Comparison of ENCODE assay signal across 14 mouse cellular contexts in genomic region chr4:152691302-152691701, GRCm38 (mm10).
DNase-seq lines count a peak whose midpoint lies in the region; ATAC-seq and TF ChIP-seq lines count a peak whose summit lies in the region.
"Had no signal": no experiment of that assay in that cellular context is flagged by ENCODE, and none has a peak within 500 bp of the region (broad histone marks: within the 10 kb centered on the region; RNA-seq: fewer than 3 reads in every experiment).

No protein-coding gene starts in this region.

- WGBS in forebrain, embryonic 16.5 days = 78% methylated on average over 13 of the region's 13 CpGs
- 78% methylated on average over 13 of the region's 13 CpGs for WGBS in forebrain, embryonic 11.5 days
- WGBS in midbrain, embryonic 11.5 days = 72% methylated on average over 13 of the region's 13 CpGs
- WGBS in liver, postnatal 0 days (ENCODE audit: insufficient replicate concordance) = 76% methylated on average over 13 of the region's 13 CpGs

- H3K4me3 ChIP-seq in forebrain, embryonic 16.5 days (replicated peaks; ENCODE audit: low read length) = no peak overlapping the region
- no peak overlapping the region for H3K4me3 ChIP-seq in forebrain, embryonic 11.5 days (ENCODE audit: low read depth, low read length)
- no peak overlapping the region for H3K4me3 ChIP-seq in layer of hippocampus, adult 2 months
- H3K4me3 ChIP-seq in midbrain, embryonic 11.5 days (ENCODE audit: low read depth, low read length) = no peak overlapping the region
- no peak overlapping the region for H3K4me3 ChIP-seq in liver, postnatal 0 days (ENCODE audit: low read depth, low read length)
- H3K4me3 ChIP-seq: liver, embryonic 13.5 days; stomach, embryonic 15.5 days had no signal

- no peak for TF ChIP-seq POLR2A in brain, embryonic 14.5 days (IDR thresholded peaks at IDR 0.05; ENCODE audit: borderline replicate concordance, extremely low read depth, insufficient read depth, insufficient read length, poor library complexity, severe bottlenecking)

- 0 out of 2 replicates have a peak, but pooled peaks cover under 1% of the 10 kb centered on the region for H3K4me1 ChIP-seq in forebrain, embryonic 16.5 days (replicated peaks; ENCODE audit: control insufficient read depth, insufficient read depth, low read length)
- H3K4me1 ChIP-seq in forebrain, embryonic 11.5 days (replicated peaks; ENCODE audit: control insufficient read depth, insufficient read depth, low read length) = no peaks in the 10 kb centered on the region
- peaks cover 14% of the 10 kb centered on the region for H3K4me1 ChIP-seq in midbrain, embryonic 11.5 days (ENCODE audit: control insufficient read depth, insufficient read depth, low read length)
- no peaks in the 10 kb centered on the region for H3K4me1 ChIP-seq in liver, postnatal 0 days (ENCODE audit: insufficient read depth)
- H3K4me1 ChIP-seq: liver, embryonic 13.5 days; stomach, embryonic 15.5 days had no signal

- H3K9me3 ChIP-seq in forebrain, embryonic 16.5 days (ENCODE audit: control insufficient read depth, low read length) = no peaks in the 10 kb centered on the region; the same call in 1 of the 2 replicates
- H3K9me3 ChIP-seq in forebrain, embryonic 11.5 days (ENCODE audit: control insufficient read depth, low read length) = no peaks in the 10 kb centered on the region; the same call in 1 of the 2 replicates
- no peaks in the 10 kb centered on the region for H3K9me3 ChIP-seq in midbrain, embryonic 11.5 days (ENCODE audit: control insufficient read depth, low read length)
- no peaks in the 10 kb centered on the region for H3K9me3 ChIP-seq in liver, postnatal 0 days (ENCODE audit: low read length)
- H3K9me3 ChIP-seq: stomach, embryonic 15.5 days had no signal

- no peaks in the 10 kb centered on the region for H3K27me3 ChIP-seq in forebrain, embryonic 16.5 days (replicated peaks; ENCODE audit: control insufficient read depth, insufficient read depth, low read length)
- no peaks in the 10 kb centered on the region for H3K27me3 ChIP-seq in forebrain, embryonic 11.5 days (ENCODE audit: control insufficient read depth, insufficient read depth, low read length)
- H3K27me3 ChIP-seq in midbrain, embryonic 11.5 days (ENCODE audit: control insufficient read depth, insufficient read depth, low read length) = no peaks in the 10 kb centered on the region
- H3K27me3 ChIP-seq in liver, postnatal 0 days (ENCODE audit: insufficient read depth, low read length) = no peaks in the 10 kb centered on the region
- H3K27me3 ChIP-seq: liver, embryonic 13.5 days; stomach, embryonic 15.5 days had no signal

- no peak for TF ChIP-seq EP300 in liver, postnatal 0 days (IDR thresholded peaks at IDR 0.05; ENCODE audit: low read depth)

- H3K9ac ChIP-seq in forebrain, embryonic 16.5 days (replicated peaks; ENCODE audit: low read depth, low read length) = no peak overlapping the region
- no peak overlapping the region for H3K9ac ChIP-seq in forebrain, embryonic 11.5 days (ENCODE audit: low read length)
- H3K9ac ChIP-seq in midbrain, embryonic 11.5 days (ENCODE audit: low read length) = no peak overlapping the region
- H3K9ac ChIP-seq in liver, postnatal 0 days (replicated peaks) = no peak overlapping the region
- H3K9ac ChIP-seq: liver, embryonic 13.5 days; stomach, embryonic 15.5 days had no signal

- no peak overlapping the region for H3K4me2 ChIP-seq in forebrain, embryonic 16.5 days (ENCODE audit: low read length)
- no peak overlapping the region for H3K4me2 ChIP-seq in forebrain, embryonic 11.5 days (ENCODE audit: low read depth, low read length, severe bottlenecking)
- H3K4me2 ChIP-seq in midbrain, embryonic 11.5 days = no peak overlapping the region
- no peak overlapping the region for H3K4me2 ChIP-seq in liver, postnatal 0 days (ENCODE audit: low read depth, low read length)
- H3K4me2 ChIP-seq: liver, embryonic 13.5 days; stomach, embryonic 15.5 days had no signal

- H3K36me3 ChIP-seq in forebrain, embryonic 16.5 days (ENCODE audit: control insufficient read depth, insufficient read depth) = no peaks in the 10 kb centered on the region
- H3K36me3 ChIP-seq in forebrain, embryonic 11.5 days (ENCODE audit: control insufficient read depth, insufficient read depth, low read length) = no peaks in the 10 kb centered on the region
- H3K36me3 ChIP-seq in midbrain, embryonic 11.5 days (ENCODE audit: control insufficient read depth, insufficient read depth, low read length) = no peaks in the 10 kb centered on the region
- H3K36me3 ChIP-seq in liver, postnatal 0 days (replicated peaks; ENCODE audit: insufficient read depth, low read length) = no peaks in the 10 kb centered on the region
- H3K36me3 ChIP-seq: G1E; liver, embryonic 13.5 days; stomach, embryonic 15.5 days had no signal

- no peak overlapping the region for H3K27ac ChIP-seq in forebrain, embryonic 16.5 days (ENCODE audit: low read length)
- no peak overlapping the region for H3K27ac ChIP-seq in forebrain, embryonic 11.5 days (ENCODE audit: low read depth, low read length)
- H3K27ac ChIP-seq in layer of hippocampus, adult 2 months = no peak overlapping the region
- peak overlapping the region; percentile 30; the same call in 1 of the 2 replicates for H3K27ac ChIP-seq in midbrain, embryonic 11.5 days (ENCODE audit: low read depth, low read length)
- no peak overlapping the region for H3K27ac ChIP-seq in liver, postnatal 0 days (ENCODE audit: low read depth)
- H3K27ac ChIP-seq: liver, embryonic 13.5 days; stomach, embryonic 15.5 days had no signal

- peak; percentile 33; the same call in 1 of the 2 replicates for ATAC-seq in forebrain, embryonic 16.5 days
- ATAC-seq in forebrain, embryonic 11.5 days (replicated peaks; ENCODE audit: low FRiP score) = no peak
- no peak; the same call in 1 of the 2 replicates for ATAC-seq in midbrain, embryonic 11.5 days (ENCODE audit: low FRiP score)
- ATAC-seq in liver, postnatal 0 days = no peak
- ATAC-seq in megakaryocyte, adult 5-6 weeks (ENCODE audit: poor library complexity, severe bottlenecking) = no peak

- TF ChIP-seq CTCF in layer of hippocampus, adult 2 months (conservative IDR thresholded peaks at IDR 0.05) = no peak
- no peak for TF ChIP-seq CTCF in brain, embryonic 14.5 days (IDR thresholded peaks at IDR 0.05; ENCODE audit: borderline replicate concordance, extremely low read depth, insufficient read depth, insufficient read length)
- no peak for TF ChIP-seq CTCF in liver, postnatal 0 days (IDR thresholded peaks at IDR 0.05; ENCODE audit: low read depth)

- no peak for DNase-seq in forebrain, embryonic 11.5 days (ENCODE audit: low spot score)
- peak; percentile 16 to 34 for DNase-seq in layer of hippocampus, adult 2 months (ENCODE audit: low spot score in 2 of 2)
- no peak for DNase-seq in layer of hippocampus, postnatal 25 days (ENCODE audit: extremely low spot score in 1 of 2, low spot score in 1 of 2)
- peak; percentile 65 for DNase-seq in brain, embryonic 14.5 days (ENCODE audit: low read depth)
- peak; percentile 74 for DNase-seq in midbrain, embryonic 11.5 days (ENCODE audit: low spot score, missing footprints)
- DNase-seq in liver, postnatal 0 days = no peak
- DNase-seq: adrenal gland, postnatal 10 days; heart, adult 11 months; kidney, postnatal 10 days; liver, embryonic 13.5 days had no signal

Comparison
In these comparisons a context has a peak if more than half of its experiments do, and no peak if none do; other contexts are left out.
1. DNase-seq: peak in layer of hippocampus, adult 2 months (2 of 2), brain, embryonic 14.5 days (single experiment) and midbrain, embryonic 11.5 days (single experiment); none in forebrain, embryonic 11.5 days (single experiment), layer of hippocampus, postnatal 25 days (0 of 2) and liver, postnatal 0 days (single experiment).